Mouse (Mus musculus) right cerebral cortex, adult 2 months (tissue): ENCODE measurements at regions not wholly inside any gene's neighbourhood (a gene's known extent, or its start where the extent isn't known, plus 50 kb on each side); places are given as distances from the start of the nearest gene placed in this dataset.

Experiments
- DNase-seq, 2 experiments: peaks; one replicate each; pipeline ENCODE4 v3.0.0; 2021 to 2022; ENCODE audit warnings: low spot score in 2 of 2

- DNase-seq, result no peak
Observed at GRCm38 (mm10) chr4:39292348-39292845, 157.7 kb upstream of the 1700009N14Rik start.

- no peak for DNase-seq
Observed at GRCm38 (mm10) chr4:39310131-39310530, 140.0 kb upstream of the 1700009N14Rik start.

- DNase-seq, result no peak
Observed at GRCm38 (mm10) chr4:39344401-39345138, 105.5 kb upstream of the 1700009N14Rik start.

- no peak for DNase-seq
Observed at GRCm38 (mm10) chr4:39345139-39345412, 105.0 kb upstream of the 1700009N14Rik start.

- DNase-seq, result peak in 1 of 2 experiments; percentile 3
Observed at GRCm38 (mm10) chr4:39368159-39368558, 81.9 kb upstream of the 1700009N14Rik start.

GRCm38 (mm10) chr4:39380771-39381170 is 69.3 kb upstream of the 1700009N14Rik start:
- no peak for DNase-seq

GRCm38 (mm10) chr4:39398226-39398625 is 51.9 kb upstream of the 1700009N14Rik start:
- DNase-seq, result peak; percentile 17 to 28
